Mouse (Mus musculus) granulocyte monocyte progenitor cell, adult 5-6 weeks (primary cell): ENCODE results near the gene Krt32. TPM values are rescaled to one million over a fixed set of nuclear protein-coding genes. Genes with fewer than 3 reads are reported as not detected.

Experiments
- ATAC-seq: replicated peaks from 2 replicates; pipeline ENCODE4 v1.8.0; 2016; ENCODE audit warnings: mild to moderate bottlenecking, moderate TSS enrichment, inconsistent platforms; ENCODE audit not compliant: poor library complexity, severe bottlenecking
- total RNA-seq, 2 experiments: library from RNA; stranded (forward) in 1 of 2; stranded (reverse) in 1 of 2; fragments of 200-712, 200-1000 nt in 1 of 2; fragments of >200 nt in 1 of 2; fragmentation: Nextera tagmentation in 1 of 2; gene quantifications; 2 replicates each; pipeline ENCODE4 v1.2.3; 2014 to 2017

The Krt32 gene
- not detected in 2 replicates for total RNA-seq (2014; fragmentation: Nextera tagmentation)
- not detected in 2 replicates for total RNA-seq (2017)

DNA sequence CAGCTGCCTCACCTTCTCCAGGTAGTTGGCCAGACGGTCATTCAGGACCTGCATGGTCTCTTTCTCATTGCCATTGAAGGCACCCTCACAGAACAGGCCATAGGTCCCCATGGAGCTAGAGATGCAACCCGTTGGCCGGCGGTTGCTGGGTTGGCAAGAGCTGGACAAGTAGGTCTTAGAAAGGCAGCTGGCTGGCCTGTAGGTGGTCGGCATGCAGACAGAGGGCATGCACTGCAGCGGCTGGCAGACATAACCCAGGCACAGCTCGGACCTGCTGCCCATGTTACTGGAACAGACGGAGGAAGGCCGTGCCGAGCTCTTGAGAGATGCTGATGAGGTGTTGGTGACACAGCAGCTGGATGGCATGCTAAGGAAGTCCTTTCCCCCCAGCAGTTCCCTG, at the start of gene Krt32:
Gene Krt32 (minus strand): TSS at position 366 of the 400 bp plus-strand sequence.
- no peak for ATAC-seq

- ATAC-seq: no peak
Measured at GRCm38 (mm10) chr11:100137693-100138092, 49.7 kb upstream of the Krt32 start.

DNA sequence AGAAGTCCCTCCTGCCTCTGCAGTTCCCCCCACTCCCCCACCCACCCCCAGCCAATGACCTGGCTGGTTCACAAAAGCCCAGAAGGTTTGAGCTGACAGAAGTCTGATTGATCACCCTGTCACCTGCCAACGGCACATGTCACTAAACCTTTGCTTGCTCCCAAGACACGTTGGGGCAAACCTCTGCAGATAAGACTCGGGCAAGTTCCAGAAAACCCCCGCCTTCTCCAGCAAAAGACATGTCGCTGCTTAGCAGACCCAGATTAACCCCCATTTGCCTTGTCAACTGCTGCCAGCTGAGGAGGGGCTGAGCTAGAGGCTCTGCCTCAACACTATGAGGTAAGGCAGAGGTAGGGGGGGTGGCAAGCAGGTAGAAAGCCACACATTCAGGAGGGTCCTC, 48.5 kb upstream of the Krt32 start:
- no peak for ATAC-seq

DNA sequence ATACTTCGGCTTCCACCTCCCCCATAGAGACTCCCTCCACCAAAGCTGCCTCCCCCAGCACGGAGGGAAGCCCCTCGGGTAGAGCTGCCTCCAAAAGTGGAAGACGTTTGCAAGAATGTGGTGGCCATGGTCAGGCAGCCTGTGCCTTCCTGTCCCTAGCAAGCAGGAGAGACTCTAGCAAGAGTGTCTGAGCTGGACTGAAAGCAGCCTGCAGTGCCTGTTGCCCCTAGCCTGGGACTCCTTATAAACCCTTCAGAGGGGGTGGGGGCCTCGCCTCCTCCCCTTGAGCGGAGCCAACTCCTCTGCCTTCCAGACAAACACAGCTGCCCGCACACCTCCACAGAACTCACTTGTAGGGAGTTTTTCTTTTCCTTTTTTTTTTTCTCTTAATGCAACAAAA, 47.7 kb upstream of the Krt32 start, which contains the start of gene Krt15:
Gene Krt15 (minus strand): TSS at position 198 of the 400 bp plus-strand sequence.
- ATAC-seq: no peak

DNA sequence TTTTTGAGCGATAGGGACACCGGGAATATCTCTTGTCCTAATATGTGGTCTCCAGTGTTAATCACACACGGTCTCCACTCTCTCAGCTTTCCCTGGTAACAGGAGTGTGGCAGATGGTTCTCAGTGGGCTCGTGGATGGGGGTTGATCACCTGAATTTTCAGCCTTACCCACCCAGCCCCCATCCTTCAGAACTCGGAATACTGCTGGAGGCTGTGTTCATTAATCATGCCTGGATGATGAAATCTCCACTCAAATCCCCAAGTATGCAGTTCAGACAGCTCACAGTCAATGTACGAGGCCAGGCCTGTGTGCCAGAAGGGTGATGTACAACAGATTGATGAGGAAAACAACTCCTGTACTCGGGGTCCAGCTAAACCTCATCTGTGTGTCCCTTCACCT, 36.9 kb upstream of the Krt32 start:
- ATAC-seq: no peak

DNA sequence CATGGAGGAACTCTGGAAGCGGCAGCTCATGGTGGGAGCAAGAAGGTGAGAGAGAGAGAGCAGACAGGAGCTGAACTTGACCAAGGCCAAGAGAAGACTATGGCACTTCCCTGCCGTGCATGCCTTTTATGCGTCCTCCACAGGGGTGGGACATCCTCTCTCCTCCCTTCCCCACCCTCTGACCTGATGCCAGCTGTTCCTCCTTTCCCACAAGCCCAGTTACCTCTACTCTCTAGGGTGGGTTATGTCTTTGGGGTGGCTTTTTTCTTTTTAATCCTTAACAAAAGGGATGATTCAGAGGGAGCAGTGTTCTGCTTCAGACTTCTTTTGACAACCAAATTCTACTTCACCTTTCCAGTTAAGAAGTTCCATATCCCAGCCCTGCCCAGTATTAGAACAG, 33.4 kb upstream of the Krt32 start, which contains the start of gene Krt13:
Gene Krt13 (minus strand): TSS at position 101 of the 400 bp plus-strand sequence.
- no peak for ATAC-seq

- no peak for ATAC-seq
Measured at GRCm38 (mm10) chr11:100120331-100120730, 32.3 kb upstream of the Krt32 start.

- ATAC-seq: no peak
Measured at GRCm38 (mm10) chr11:100113742-100114029, 25.7 kb upstream of the Krt32 start.

DNA sequence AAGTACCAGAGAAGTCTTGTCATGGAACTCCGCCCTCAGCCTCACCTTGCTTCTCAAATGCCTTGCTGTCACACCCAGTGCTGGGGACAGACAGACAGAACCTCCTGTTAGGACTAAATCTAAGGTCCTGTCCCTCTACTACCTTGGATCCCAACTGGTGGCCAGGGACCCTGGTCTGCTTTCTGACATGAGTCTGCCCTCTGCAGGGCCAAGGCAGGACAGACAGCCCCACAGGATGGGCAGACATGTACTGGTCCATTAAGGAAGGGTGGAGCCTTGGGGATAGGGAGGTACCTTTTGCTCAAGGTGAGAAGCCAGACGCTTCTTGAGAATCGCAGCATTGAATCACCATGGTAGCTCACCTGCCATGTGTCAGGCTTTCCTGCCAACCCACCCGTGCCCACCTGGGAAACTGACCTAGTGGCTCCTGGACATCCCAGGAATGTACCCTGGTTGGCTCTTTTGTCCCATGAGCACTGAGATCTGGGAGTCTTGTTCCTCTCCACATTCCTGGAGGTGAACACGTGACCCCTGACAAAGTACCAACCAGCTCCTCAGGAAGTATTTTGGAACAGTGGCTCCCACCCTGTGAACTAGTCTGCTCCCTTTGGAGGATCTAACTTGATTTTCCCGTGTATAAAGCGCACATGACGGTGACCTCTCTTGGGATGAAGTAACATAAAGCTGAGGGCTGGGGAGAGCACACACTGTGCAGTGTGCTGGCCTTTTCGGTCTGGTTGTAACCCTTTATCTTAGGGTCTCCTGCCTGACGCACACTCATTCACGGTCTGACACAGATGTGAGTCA, 25.1 kb upstream of the Krt32 start:
- no peak for ATAC-seq

GRCm38 (mm10) chr11:100105576-100106122, 17.6 kb upstream of the Krt32 start, which contains the start of gene Krt36:
Gene Krt36, minus strand, starts transcription at chr11:100105626.
- ATAC-seq: no peak

DNA sequence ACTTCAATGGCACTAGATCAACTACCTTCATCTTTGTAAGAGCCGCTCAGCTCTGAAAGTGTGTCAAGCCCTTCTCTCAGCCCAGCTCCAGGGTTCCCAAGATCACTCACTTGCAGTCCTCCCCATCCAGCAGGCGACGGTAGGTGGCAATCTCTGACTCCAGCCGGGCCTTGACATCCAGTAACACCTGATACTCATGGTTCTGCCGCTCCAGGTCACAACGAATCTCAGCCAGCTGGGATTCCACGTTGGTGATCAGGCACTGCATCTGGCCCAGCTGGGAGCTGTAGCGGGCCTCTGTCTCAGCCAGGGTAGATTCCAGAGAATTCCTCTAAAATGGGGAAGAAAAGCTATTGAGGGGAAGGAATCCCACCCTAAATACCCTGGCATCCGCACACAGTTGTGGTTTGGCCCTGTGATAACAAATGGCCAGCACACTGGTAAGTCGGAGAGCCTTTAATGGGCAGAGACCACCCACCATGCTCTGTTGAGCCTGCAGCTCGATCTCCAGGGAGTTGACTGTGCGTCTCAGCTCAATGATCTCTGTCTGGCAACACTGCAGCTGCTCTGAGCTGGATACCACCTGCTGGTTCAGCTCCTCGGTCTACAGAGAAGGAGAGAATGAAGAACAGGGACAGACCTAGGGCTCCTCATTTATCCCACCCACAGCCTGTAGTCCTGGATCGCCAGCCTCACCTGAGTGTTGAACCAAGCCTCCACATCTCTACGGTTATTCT, 14.8 kb upstream of the Krt32 start:
- ATAC-seq: no peak

DNA sequence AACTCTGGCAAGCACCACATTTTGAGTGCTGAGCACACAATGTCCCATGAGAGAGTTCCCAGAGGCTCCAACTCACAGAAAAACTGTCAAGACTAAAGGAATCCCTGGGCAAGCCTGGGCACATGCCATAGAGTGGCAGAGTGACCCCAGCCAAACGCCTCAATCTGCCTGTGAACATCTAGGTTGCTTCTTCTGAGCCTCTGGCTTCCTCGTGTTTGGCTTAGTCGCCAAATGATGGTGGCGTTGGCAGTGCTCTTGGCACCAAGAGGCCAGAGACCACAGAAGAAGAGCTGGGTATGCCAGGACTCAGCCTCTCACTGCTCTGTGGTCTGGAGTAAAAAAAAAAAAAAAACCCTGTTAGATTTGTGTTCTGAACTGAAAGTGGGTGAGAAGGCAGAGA, 12.4 kb upstream of the Krt32 start:
- ATAC-seq: no peak

DNA sequence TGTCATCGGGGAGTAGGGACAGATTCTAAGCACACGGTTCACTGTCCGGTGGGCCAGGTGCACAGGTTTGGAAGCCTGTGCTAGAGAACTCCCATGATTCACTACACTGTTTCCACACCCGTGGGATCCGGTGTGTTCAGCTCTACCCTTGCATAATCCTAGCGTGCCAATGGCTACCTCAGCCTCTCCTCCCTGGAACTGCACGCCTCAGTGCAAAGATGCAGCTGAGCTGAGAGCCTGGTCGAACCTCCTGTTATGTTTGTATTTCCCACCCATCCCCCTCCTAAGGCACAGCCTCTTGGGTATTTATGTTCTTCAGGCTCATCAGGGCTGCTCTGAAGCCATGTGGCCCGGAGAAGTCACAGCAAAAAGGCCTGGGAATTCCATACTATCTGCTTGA, 9.8 kb upstream of the Krt32 start:
- no peak for ATAC-seq

DNA sequence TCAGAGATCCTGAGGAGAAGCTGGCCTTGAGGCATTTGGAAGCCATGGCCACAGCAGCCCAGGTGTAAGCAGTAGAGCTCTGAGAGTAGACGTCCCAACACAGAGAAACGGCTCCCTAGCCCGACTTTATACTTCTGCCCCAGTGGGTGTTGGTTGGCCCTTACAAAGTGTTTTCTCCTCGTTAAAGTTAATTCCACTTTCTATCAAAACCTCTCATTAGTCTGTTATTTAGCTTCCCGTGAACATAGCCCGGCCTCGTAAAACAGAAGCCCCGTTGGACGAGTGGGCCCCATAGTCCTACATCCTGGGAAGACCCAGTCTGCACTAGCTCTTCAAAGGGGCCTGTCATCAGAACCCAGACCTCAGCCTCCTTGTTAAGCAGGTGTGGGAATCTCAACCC, 8.1 kb upstream of the Krt32 start, which contains the start of gene Krt35:
Gene Krt35 (minus strand): TSS at position 101 of the 400 bp plus-strand sequence.
- no peak for ATAC-seq

- no peak for ATAC-seq
Measured at GRCm38 (mm10) chr11:100088378-100089025, 476 bp upstream of the Krt32 start.

GRCm38 (mm10) chr11:100073873-100074272, 14.2 kb downstream of the Krt32 start:
- ATAC-seq: no peak

GRCm38 (mm10) chr11:100067293-100068036, 20.6 kb downstream of the Krt32 start:
- ATAC-seq: no peak

- no peak for ATAC-seq
Measured at GRCm38 (mm10) chr11:100066236-100067010, 21.6 kb downstream of the Krt32 start.

GRCm38 (mm10) chr11:100058875-100059274, 29.2 kb downstream of the Krt32 start:
- no peak for ATAC-seq
